Mouse (Mus musculus) stomach, postnatal 0 days (tissue): ENCODE data around the gene Fry.

ENCODE experiments used
- CTCF ChIP-seq: IDR thresholded peaks from 2 replicates; pipeline ENCODE4 v1.5.1; 2016; ENCODE audit warnings: antibody characterized with exemption, low read depth, mild to moderate bottlenecking, moderate library complexity
- EP300 ChIP-seq: optimal IDR thresholded peaks from 2 replicates; pipeline ENCODE3; 2016; ENCODE audit warnings: antibody characterized with exemption

GRCm38 (mm10) chr5:150336451-150336850, 218.0 kb downstream of the Fry start:
- TF ChIP-seq CTCF (no peak), EP300 (no peak)
